Mouse (Mus musculus) midbrain, embryonic 11.5 days (tissue): ENCODE results near the gene Zfp553. TPM values are rescaled to one million over a fixed set of nuclear protein-coding genes. Genes with fewer than 3 reads are reported as not detected.

Experiments
- ATAC-seq: fragments of 200-750 bp; cut with Nextera tagmentation; 2 replicates; pipeline ENCODE4 v1.8.0; 2017; ENCODE audit warnings: moderate TSS enrichment, moderate library complexity; ENCODE audit not compliant: low FRiP score
- DNase-seq: peaks from one replicate; pipeline ENCODE4 v3.0.0; 2015; ENCODE audit warnings: low spot score; ENCODE audit errors: missing footprints
- H3K27ac ChIP-seq: fragments of 300-500 bp; sonication (generic); 2 replicates; pipeline ENCODE4 v1.5.1; 2014; ENCODE audit warnings: low read depth, low read length
- H3K27me3 ChIP-seq: fragments of 300-500 bp; sonication (generic); 2 replicates; pipeline ENCODE4 v1.6.1; 2014; ENCODE audit warnings: mild to moderate bottlenecking, low read length, moderate library complexity, mixed read lengths; ENCODE audit not compliant: control insufficient read depth, insufficient read depth
- H3K36me3 ChIP-seq: fragments of 300-500 bp; sonication (generic); 2 replicates; pipeline ENCODE4 v1.6.1; 2014; ENCODE audit warnings: mild to moderate bottlenecking, low read length, moderate library complexity, mixed read lengths; ENCODE audit not compliant: control insufficient read depth, insufficient read depth
- H3K4me1 ChIP-seq: fragments of 300-500 bp; sonication (generic); 2 replicates; pipeline ENCODE4 v1.6.1; 2014; ENCODE audit warnings: low read length; ENCODE audit not compliant: control insufficient read depth, insufficient read depth
- H3K4me2 ChIP-seq: fragments of 300-500 bp; sonication (generic); 2 replicates; pipeline ENCODE4 v1.6.1; 2014; ENCODE audit warnings: mild to moderate bottlenecking, moderate library complexity
- H3K4me3 ChIP-seq: fragments of 300-500 bp; sonication (generic); 2 replicates; pipeline ENCODE4 v1.5.1; 2014; ENCODE audit warnings: low read depth, low read length
- H3K9ac ChIP-seq: fragments of 300-500 bp; sonication (generic); 2 replicates; pipeline ENCODE4 v1.6.1; 2014; ENCODE audit warnings: low read length
- H3K9me3 ChIP-seq: fragments of 300-500 bp; sonication (generic); 2 replicates; pipeline ENCODE4 v1.6.1; 2016; ENCODE audit warnings: low read length; ENCODE audit not compliant: control insufficient read depth
- WGBS: fragments of 180-500 bp; shearing (Covaris S2); extraction: QIAGEN DNeasy Blood & Tissue Kit; methylation state at CpG from one replicate; pipeline ENCODE4 v1.1.7; 2014; 5-methylcytosine and 5-hydroxymethylcytosine counted together
- polyA plus RNA-seq: library from polyadenylated mRNA; unstranded; fragments of >200 nt; fragmentation: Nextera tagmentation; extraction: Ambion mirVana; gene quantifications from 2 replicates; pipeline ENCODE4 v1.2.1, GENCODE M21; 2014

Zfp553 gene
- polyA plus RNA-seq: 30.3 and 32.4 TPM in 2 replicates

DNA sequence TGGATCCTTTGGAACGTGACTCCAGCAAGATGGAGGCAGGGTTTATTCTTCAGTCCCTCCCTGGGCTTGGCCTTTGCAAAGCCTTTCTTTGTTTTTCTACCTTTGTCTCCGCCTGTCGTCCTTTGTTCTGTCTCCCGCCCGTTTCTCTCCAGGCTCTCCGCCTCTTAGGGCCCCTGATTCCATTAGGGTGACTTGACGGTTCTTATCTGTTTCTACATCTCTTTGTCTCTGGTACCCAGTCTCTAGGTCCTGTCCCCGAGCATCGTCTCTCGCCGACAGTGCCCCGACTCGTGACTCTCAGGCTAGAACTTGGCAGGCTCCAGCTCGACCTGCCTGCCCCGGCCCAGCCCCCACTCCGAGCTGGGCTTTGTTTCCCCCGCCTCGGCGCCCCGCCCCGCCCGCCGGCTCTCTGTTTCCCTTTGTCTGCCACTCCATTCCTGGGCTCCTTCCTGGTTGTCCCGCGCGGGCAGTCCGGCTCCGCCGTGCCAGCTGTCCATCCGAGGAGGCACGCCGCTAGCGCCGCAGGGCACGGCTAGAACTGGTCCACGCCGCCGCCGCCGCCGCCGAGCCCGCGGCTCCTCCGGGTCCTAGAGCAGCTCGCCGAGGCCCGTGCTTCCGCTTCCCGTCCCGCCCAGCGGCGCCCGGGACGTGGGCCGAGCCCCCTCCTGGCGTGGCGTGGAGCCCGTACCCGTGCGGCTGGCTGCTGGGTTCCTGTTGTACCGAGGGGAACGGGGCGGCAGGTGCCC lies at the start of gene Zfp553, which contains the start of gene Sept1:
TSS of gene Zfp553 (plus strand) at position 440 of the 746 bp plus-strand sequence.
TSS of gene Sept1 (minus strand) at position 509 of the 746 bp plus-strand sequence.
- H3K9ac ChIP-seq: peak within 1 kb of the TSS; percentile 99
- H3K4me2 ChIP-seq: peak within 1 kb of the TSS; percentile 59
- peak; percentile 99 for DNase-seq
- H3K27me3 ChIP-seq: no peaks in the 10 kb centered on the region
- peaks cover 21% of the 10 kb centered on the region for H3K4me1 ChIP-seq
- no peaks in the 10 kb centered on the region for H3K9me3 ChIP-seq
- peak within 1 kb of the TSS; percentile 98 for H3K27ac ChIP-seq
- peak; percentile 90 for ATAC-seq
- H3K4me3 ChIP-seq: peak within 1 kb of the TSS; percentile 97
- H3K36me3 ChIP-seq: peaks cover 37% of the 10 kb centered on the region
- WGBS: under 1% methylated on average over 64 of the region's 64 CpGs

DNA sequence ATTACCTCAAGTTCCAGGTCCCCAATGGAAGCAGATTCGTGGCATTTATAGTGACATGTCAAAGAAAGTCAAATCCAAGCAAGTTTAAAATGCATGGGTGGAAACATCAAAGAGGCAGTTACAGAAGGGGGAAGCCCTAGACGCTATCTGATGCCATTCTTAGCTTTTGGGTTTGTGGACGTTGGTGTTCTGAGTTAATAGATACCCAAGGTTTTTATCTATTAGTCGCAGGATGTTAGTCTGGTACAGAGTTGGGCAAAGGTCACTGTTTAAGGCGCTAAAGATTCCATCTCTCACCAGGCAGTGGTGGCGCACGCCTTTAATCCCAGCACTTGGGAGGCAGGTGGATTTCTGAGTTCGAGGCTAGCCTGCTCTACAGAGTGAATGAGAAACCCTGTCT lies 49.5 kb upstream of the Zfp553 start:
- Histone ChIP-seq H3K9me3 (no peaks in the 10 kb centered on the region), H3K9ac (no peak overlapping the region), H3K27ac (no peak overlapping the region), H3K4me3 (no peak overlapping the region), H3K4me1 (no peaks in the 10 kb centered on the region), H3K4me2 (no peak overlapping the region), H3K27me3 (no peaks in the 10 kb centered on the region), H3K36me3 (no peaks in the 10 kb centered on the region)
- DNase-seq (no peak), ATAC-seq (no peak)
- 79% methylated on average over 8 of the region's 8 CpGs for WGBS

DNA sequence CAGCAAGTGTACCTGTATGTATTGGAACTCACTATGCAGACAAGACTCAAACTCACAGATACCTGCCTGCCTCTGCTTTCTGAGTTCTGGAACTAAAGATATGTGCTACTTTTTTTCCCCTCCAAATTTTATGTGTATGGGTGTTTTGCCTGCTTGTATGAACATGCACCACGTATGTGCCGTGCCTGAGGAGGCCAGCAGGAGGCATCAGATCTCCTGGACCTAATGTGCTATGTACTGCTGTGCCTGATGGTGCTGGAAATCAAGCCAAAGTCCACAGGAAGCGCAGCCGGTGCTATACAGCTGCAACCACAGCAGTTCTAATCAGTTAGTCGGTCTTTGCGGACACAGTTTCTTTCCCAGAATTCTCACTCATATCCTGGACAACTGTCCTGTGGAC lies 49.0 kb upstream of the Zfp553 start:
- H3K9me3 ChIP-seq: no peaks in the 10 kb centered on the region
- no peaks in the 10 kb centered on the region for H3K27me3 ChIP-seq
- no peak overlapping the region for H3K27ac ChIP-seq
- no peak overlapping the region for H3K4me3 ChIP-seq
- H3K4me1 ChIP-seq: no peaks in the 10 kb centered on the region
- H3K36me3 ChIP-seq: no peaks in the 10 kb centered on the region
- no peak for DNase-seq
- no peak overlapping the region for H3K4me2 ChIP-seq
- 82% methylated on average over 6 of the region's 6 CpGs for WGBS
- no peak overlapping the region for H3K9ac ChIP-seq
- ATAC-seq: no peak

DNA sequence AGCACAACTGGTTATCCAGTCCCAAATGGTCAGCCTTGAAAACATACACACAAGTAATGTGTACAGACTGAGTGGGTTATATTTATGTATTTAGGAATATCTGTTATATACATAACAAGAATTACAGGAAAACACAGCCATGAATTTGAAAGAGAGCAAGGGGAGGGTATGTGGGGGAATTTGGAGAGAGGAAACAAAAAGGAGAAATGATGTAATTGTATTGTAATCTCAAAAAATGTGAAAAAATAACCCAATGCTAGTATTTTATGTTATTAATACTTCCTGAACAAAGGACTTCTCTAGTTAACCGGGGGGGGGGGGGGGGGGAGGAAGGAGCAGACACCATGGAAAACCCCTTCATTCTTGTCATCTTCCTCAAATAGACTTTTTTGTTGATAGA lies 48.1 kb upstream of the Zfp553 start:
- Histone ChIP-seq H3K9ac (no peak overlapping the region), H3K4me2 (no peak overlapping the region), H3K4me1 (no peaks in the 10 kb centered on the region), H3K36me3 (no peaks in the 10 kb centered on the region), H3K27me3 (no peaks in the 10 kb centered on the region), H3K9me3 (no peaks in the 10 kb centered on the region), H3K27ac (no peak overlapping the region), H3K4me3 (no peak overlapping the region)
- no CpG with 5 or more reads among the region's 1 CpGs for WGBS
- DNase-seq (no peak), ATAC-seq (no peak)

DNA sequence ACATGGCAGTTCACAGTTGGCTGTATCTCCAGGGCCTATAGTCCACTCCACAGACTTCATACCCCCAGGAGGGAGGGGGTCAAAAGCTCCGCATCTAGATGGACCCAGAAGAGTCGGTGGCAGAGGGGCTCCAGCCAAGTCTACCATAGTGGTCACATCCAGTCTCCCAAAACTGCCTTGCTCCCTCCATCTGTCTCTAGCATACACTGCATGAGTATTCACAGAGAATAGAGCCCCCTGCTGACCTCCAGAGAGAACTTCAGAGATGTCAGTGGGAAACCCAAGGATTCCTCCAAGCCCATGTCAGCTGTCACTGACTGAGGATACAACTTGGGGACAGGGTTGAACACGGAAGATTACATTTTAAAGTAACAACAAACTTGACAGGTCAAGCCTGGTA lies 47.3 kb upstream of the Zfp553 start:
- ATAC-seq: no peak
- Histone ChIP-seq H3K27ac (no peak overlapping the region), H3K27me3 (no peaks in the 10 kb centered on the region), H3K9me3 (no peaks in the 10 kb centered on the region), H3K36me3 (no peaks in the 10 kb centered on the region), H3K4me3 (no peak overlapping the region), H3K4me2 (no peak overlapping the region), H3K4me1 (no peaks in the 10 kb centered on the region), H3K9ac (no peak overlapping the region)
- DNase-seq: no peak
- 74% methylated on average over 3 of the region's 3 CpGs for WGBS

DNA sequence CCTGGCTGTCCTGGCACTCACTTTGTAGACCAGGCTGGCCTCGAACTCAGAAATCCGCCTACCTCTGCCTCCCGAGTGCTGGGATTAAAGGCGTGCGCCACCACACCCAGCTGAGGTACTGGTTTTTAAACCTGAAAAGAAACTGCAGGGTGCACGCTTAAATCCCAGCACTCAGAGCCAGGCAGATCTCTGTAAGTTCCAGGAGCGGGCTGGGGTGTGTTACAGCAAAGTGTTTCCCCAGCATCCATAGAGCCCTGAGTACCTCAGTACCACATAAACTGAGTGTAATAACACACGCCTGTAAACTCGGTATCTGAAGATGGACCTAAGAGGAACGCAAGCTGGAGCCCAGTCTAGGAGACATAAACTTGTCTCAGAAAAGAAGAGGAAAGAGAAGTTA lies 45.5 kb upstream of the Zfp553 start:
- Histone ChIP-seq H3K27ac (no peak overlapping the region), H3K36me3 (peaks cover 8% of the 10 kb centered on the region), H3K9ac (no peak overlapping the region), H3K4me2 (no peak overlapping the region), H3K4me1 (no peaks in the 10 kb centered on the region), H3K4me3 (no peak overlapping the region), H3K9me3 (no peaks in the 10 kb centered on the region), H3K27me3 (no peaks in the 10 kb centered on the region)
- ATAC-seq (no peak), DNase-seq (no peak)
- 73% methylated on average over 10 of the region's 10 CpGs for WGBS

DNA sequence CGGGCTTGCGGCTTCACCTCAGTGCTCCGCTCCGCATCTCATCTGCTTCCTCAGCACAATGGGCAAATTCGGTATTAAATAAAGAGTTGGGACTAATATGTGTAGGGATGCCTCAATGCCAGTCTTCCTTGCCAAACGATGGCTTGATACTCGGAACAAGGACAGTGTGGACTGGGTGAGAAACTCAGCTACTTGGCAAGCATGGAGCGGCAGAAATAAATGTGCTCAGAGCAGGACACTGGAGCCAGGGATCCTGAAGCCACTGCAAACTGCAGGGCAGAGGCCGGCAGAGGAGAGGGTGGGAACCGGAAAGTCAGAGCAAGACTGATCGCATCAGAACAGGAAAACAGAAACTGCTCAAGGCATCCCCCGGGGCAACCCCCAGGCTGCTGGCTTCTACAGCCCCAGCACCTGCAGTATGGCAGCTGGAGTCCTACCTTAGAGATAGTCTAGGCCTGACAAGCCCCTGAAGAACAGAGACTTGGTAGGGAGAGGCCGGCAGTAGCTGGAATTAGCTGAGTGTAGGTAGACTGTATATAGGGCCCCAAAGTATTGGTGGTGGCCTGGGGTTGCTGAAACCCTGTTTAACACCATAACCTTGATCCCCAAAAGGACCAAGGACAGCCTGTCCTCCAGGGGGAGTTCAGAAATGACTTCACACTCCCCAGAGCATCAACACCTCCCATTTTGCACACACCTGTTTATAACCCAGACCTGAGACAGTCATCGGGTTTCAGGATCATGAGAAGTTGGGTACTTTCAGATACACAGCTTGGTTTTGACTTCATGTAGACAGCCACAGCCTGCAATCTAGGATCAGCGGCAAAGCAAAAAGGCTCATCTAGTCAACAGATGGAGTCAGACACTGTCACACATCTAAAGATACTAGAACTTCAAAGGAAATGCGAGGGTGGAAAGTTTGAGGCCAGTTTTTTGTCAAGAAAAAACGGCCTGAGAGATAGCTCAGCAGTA lies 44.3 kb upstream of the Zfp553 start:
- Histone ChIP-seq H3K27ac (no peak overlapping the region), H3K4me1 (no peaks in the 10 kb centered on the region), H3K9me3 (no peaks in the 10 kb centered on the region), H3K9ac (no peak overlapping the region), H3K36me3 (peaks cover 18% of the 10 kb centered on the region), H3K4me3 (no peak overlapping the region), H3K27me3 (no peaks in the 10 kb centered on the region), H3K4me2 (no peak overlapping the region)
- DNase-seq (no peak), ATAC-seq (no peak)
- 89% methylated on average over 17 of the region's 17 CpGs for whole genome bisulfite sequencing

DNA sequence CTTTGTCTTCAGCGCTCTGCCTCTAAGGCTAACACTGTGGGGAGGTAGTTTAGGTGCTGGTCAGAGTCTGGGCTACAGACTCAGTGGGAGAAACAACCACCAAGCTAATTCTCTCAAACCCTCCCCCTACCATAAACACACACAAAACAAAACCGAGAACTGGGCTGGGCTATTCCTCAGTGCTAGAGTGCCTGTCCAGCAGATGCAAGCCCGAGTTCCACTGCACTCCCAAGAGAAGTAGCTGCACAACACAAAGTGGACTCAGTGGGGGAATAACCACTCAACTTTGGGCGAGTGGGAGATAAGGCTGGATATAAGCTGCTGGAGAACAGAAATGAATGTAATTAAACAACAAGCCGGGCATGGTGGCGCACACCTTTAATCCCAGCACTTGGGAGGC lies 42.2 kb upstream of the Zfp553 start:
- Histone ChIP-seq H3K4me3 (no peak overlapping the region), H3K4me2 (no peak overlapping the region), H3K27ac (no peak overlapping the region), H3K4me1 (peaks cover 10% of the 10 kb centered on the region), H3K9ac (no peak overlapping the region), H3K9me3 (no peaks in the 10 kb centered on the region), H3K27me3 (no peaks in the 10 kb centered on the region), H3K36me3 (peaks cover 29% of the 10 kb centered on the region)
- no peak for ATAC-seq
- DNase-seq: no peak
- 86% methylated on average over 6 of the region's 6 CpGs for WGBS

DNA sequence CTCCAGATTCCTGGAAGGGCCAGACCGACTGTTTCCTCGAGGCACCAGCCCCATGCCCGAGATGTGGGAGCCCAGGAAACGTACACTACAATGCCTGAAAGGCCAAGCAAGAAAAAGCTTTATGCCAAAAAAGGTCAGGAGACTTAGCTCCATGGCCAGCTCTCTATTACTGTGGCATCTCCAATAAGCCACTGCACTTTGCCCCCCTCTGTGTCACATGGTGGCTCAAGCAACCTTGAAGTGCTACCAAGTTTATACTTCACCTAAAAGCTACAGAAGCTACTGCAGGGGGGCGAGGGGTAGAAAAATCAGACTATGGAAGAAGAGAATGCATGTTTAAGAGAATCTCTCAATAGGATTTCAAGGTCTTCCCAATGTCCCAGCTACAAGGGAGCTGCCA lies 39.9 kb upstream of the Zfp553 start:
- no peak for DNase-seq
- peaks cover 29% of the 10 kb centered on the region for H3K36me3 ChIP-seq
- 92% methylated on average over 5 of the region's 5 CpGs for WGBS

More for the DNA sequence above, 39.9 kb upstream of the Zfp553 start:
- ATAC-seq: no peak
- Histone ChIP-seq H3K27ac (no peak overlapping the region), H3K4me2 (no peak overlapping the region), H3K4me3 (no peak overlapping the region), H3K4me1 (peaks cover 15% of the 10 kb centered on the region), H3K27me3 (no peaks in the 10 kb centered on the region), H3K9ac (no peak overlapping the region), H3K9me3 (no peaks in the 10 kb centered on the region)
